Mouse (Mus musculus) induced T-regulatory cell, adult 2 months (primary cell): Measurements from ENCODE around the gene Rnf216.

Experiments
- DNase-seq: peaks from one replicate; pipeline ENCODE4 v3.0.0-alpha.2; 2012; ENCODE audit warnings: low read depth

Rnf216 gene

DNA sequence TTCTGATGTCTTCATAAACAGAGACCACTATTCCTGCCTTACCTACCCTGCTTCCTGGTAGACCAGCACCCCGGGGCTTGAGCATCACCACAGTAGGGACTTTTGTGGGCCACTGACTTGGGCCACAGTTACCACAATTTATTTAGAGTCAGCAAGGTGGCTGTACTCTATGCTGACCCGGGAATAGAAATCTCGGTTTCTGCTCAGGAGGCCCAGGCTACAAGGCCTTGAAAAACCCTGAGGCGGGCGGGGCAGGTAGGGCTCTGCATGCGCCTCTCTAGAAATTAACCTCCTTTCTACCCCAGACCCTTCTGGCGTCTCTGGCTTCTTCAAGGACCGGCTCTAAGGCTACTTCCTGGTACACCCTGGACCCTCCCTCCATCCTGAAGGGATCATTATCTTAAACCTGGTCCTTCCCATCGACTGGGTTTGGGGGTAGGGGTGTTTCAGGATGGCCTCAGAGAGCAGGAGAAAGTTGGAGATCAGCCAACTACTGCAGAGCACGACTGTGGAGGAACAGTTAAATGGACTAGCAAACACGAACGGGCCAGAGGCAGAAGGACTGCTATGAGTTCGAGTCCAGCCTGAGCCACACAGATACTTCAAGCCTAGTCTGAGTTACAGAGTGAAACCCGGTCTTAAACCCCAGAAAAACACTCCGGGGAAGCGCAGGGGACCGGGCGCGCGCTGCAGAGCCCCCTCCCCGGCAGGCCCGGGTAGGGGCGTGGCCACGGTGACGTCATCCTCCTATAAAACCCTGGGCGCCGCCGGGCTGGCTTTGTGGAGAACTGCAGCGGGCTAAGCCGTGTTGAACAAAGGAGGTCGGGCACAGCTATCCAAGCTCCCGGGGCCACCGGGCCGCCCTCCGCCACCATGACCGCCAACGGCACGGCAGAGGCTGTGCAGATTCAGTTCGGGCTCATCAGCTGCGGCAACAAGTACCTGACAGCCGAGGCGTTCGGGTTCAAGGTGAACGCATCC lies 152.9 kb downstream of the Rnf216 start, which contains the start of gene Fscn1:
TSS of gene Fscn1 (plus strand) at position 768 of the 981 bp plus-strand sequence.
- DNase-seq: peak; percentile 74

DNA sequence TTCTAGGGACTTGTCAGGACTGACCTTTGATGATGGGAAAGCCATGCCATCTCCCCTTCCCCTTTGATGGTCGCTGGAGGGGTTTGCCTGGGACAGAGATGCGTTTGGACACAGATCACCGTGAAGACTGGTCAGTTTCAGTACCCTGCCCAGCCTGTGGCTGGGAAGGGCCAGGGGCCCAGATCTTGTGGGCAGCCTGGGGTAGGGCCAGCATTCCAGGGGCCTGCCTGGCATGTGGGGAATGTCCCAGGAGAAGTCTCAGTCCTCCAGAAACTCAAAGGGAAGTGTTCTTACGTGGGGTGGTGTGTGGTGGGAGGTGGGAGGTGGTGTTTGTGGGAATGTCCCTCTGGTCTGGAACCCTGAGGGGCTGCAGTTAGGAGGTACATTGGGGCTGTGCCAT lies 153.6 kb downstream of the Rnf216 start:
- no peak for DNase-seq

GRCm38 (mm10) chr5:142958464-142958863 lies 154.3 kb downstream of the Rnf216 start:
- no peak for DNase-seq

GRCm38 (mm10) chr5:142956956-142957703 lies 155.7 kb downstream of the Rnf216 start:
- DNase-seq: no peak

GRCm38 (mm10) chr5:142953641-142954040 lies 159.2 kb downstream of the Rnf216 start:
- no peak for DNase-seq

GRCm38 (mm10) chr5:142950405-142950804 lies 162.4 kb downstream of the Rnf216 start:
- no peak for DNase-seq

DNA sequence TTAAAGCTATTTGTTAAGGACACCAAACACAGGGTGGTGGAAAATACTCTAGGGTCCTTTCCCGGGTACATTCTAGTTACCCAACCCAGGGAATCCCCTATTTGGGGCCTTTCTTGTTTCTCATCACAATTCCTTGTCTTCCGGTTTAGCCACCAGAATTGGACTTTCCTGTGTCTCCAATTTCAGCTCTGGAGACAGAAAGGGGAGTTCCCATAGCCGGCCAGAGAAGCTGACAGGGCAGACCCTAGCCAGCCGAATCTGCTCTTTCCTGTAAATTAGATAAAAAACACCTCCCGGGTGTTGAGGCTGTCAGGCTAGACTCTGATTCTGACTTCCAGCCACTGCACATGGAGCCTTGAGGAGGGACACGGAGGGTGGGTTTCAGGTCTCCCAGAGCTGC lies 163.2 kb downstream of the Rnf216 start:
- no peak for DNase-seq

DNA sequence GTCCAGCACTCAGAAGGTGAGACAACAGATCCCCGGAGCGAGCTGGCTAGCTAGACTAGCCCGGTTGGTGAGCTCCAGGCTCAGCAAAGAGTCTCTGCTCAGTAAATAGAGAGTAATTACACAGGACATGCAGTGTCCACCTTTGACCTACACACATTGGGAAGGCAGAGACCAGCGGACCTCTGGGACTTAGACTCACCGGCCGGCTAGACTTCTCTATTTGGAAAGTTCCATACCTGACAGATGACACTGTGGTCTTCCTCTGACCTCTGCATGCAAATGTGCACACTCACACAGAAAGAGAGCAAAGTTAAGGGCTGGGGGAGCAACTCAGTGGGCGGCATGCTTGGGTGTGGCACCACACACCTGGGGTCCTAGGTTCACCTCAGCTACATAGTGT lies 165.3 kb downstream of the Rnf216 start:
- no peak for DNase-seq

DNA sequence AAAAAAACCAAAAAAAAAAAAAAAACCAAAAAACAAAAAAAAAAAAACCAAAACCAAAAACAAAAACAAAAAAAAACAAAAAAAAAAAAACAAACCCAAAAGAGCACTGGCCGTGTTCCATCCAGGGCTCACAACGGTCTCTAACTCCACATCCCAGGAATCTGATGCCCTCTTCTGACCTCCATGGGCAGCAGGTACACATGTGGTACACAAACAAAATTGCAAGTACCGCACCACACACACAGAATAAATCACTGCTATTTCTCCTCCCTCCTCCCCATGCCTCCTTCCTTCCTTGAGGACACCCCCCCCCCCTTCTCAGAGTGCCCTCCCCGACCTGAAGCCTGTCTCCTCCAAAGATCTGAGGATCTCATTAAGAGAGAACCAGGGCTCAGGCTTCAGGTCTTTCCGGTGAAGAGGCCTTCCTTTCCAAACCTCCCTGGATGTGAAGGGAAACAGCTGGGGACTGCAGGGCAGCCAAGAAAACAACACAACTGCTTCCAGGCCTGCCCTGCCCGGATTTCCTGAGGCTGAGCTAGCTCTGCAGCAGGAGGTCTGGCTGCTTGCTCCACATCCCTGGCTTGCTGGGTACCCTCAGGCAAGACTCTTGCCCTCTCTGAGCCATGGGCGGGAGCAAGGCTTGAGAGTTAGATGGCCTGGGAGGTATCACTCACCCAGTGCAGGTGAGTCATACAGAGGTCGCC lies 167.7 kb downstream of the Rnf216 start:
- no peak for DNase-seq
